Mouse (Mus musculus) embryonic facial prominence, embryonic 13.5 days (tissue): Measurements from ENCODE around the gene Cdk13. TPM values are rescaled to one million over a fixed set of nuclear protein-coding genes. Genes with fewer than 3 reads are reported as not detected.

Source experiments
- ATAC-seq: fragments of 200-750 bp; cut with Nextera tagmentation; 2 replicates; pipeline ENCODE4 v1.8.0; 2017; ENCODE audit warnings: low read depth; ENCODE audit not compliant: insufficient number of reproducible peaks, insufficient read depth, low FRiP score, low TSS enrichment
- H3K27ac ChIP-seq: fragments of 300-500 bp; sonication (generic); 2 replicates; pipeline ENCODE4 v1.5.1; 2015; ENCODE audit warnings: moderate library complexity, mild to moderate bottlenecking, inconsistent platforms
- H3K27me3 ChIP-seq: fragments of 300-500 bp; sonication (generic); 2 replicates; pipeline ENCODE4 v1.6.1; 2015; ENCODE audit warnings: mild to moderate bottlenecking, inconsistent platforms
- H3K36me3 ChIP-seq: fragments of 300-500 bp; sonication (generic); 2 replicates; pipeline ENCODE4 v1.6.1; 2015; ENCODE audit warnings: mild to moderate bottlenecking, inconsistent platforms
- H3K4me1 ChIP-seq: fragments of 300-500 bp; sonication (generic); 2 replicates; pipeline ENCODE4 v1.6.1; 2015; ENCODE audit warnings: inconsistent platforms
- H3K4me2 ChIP-seq: fragments of 300-500 bp; sonication (generic); 2 replicates; pipeline ENCODE4 v1.6.1; 2015; ENCODE audit warnings: moderate library complexity, mild to moderate bottlenecking, inconsistent platforms
- H3K4me3 ChIP-seq: fragments of 300-500 bp; sonication (generic); 2 replicates; pipeline ENCODE4 v1.5.1; 2015; ENCODE audit warnings: mild to moderate bottlenecking, inconsistent platforms
- H3K9ac ChIP-seq: fragments of 300-500 bp; sonication (generic); 2 replicates; pipeline ENCODE4 v1.6.1; 2015; ENCODE audit warnings: mild to moderate bottlenecking, inconsistent platforms
- H3K9me3 ChIP-seq: fragments of 300-500 bp; sonication (generic); 2 replicates; pipeline ENCODE4 v1.6.1; 2016; ENCODE audit warnings: inconsistent platforms
- WGBS: fragments of 180-500 bp; shearing (Covaris S2); methylation state at CpG from one replicate; pipeline ENCODE4 v1.1.7; 2015; ENCODE audit warnings: mixed read lengths; 5-methylcytosine and 5-hydroxymethylcytosine counted together
- polyA plus RNA-seq: library from polyadenylated mRNA; unstranded; fragments of >200 nt; fragmentation: Nextera tagmentation; extraction: Ambion mirVana; gene quantifications from 2 replicates; pipeline ENCODE4 v1.2.1, GENCODE M21; 2015

Cdk13 gene
- polyA plus RNA-seq, 1 experiment from 2014 or later: 18.6 TPM

DNA sequence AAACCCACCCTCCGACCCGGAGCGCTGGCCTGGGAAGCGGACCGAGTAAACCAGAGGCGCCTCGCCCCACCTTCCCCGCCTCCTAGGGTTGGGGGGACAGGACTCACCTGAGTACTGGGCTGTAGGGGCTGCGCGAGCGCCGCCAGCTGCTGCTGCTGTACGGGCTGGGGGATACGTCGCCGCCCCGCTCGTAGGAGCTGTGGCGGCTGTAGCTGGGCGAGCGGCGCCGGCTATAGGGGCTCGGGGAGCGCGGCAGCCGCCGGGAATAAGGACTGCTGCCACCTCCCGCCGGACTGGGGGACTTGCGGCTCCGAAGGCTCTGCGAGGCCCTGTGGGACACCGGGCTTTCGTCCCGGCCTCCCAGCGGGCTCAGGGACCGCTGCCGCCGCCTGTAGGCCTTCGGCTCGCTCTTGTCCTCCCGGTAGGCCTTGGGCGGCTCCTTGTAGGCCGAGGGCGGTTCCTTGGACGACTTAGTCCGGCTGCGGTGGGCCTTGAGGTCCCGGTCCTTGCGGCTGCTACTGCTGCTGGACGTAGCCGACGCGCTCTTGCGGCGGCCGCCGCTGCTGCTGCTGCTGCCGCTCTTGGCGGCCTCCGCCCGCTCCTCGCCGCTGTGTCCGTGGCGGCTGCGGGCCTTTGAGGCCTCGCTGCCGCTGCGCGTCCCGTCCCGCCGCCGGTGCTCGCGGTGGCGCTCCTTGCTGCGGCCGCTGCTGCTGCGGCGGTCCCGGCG, 1.4 kb downstream of the Cdk13 start:
- Histone ChIP-seq H3K27ac (peak overlapping the region; percentile 98), H3K36me3 (no peaks in the 10 kb centered on the region), H3K4me2 (peak overlapping the region; percentile 87), H3K27me3 (no peaks in the 10 kb centered on the region), H3K9me3 (no peaks in the 10 kb centered on the region), H3K9ac (peak overlapping the region; percentile 98), H3K4me1 (0 out of 2 replicates have a peak, but pooled peaks cover 7% of the 10 kb centered on the region), H3K4me3 (peak overlapping the region; percentile 99)
- WGBS: under 1% methylated on average over 83 of the region's 85 CpGs
- ATAC-seq: peak; percentile 23

DNA sequence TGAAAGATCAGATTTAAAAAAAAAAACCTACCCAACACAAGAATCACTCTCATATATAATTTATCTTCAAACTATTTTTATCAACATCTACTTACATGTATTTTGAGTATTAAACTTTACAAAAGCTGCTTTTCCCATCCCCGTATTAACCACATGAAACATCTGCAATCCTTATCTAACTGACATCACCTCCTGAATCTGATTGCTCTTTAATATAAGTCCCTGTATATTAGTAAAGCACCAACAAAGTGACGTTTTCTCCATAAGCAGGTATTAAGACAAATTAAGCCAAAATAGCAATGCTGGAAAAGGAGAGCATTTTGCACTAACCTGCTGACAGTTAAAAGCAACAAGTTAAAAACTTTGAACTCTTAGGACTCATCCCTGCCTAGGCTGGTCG, 2.0 kb downstream of the Cdk13 start:
- Histone ChIP-seq H3K27ac (peak overlapping the region; percentile 98), H3K9ac (peak overlapping the region; percentile 98), H3K4me2 (peak overlapping the region; percentile 87), H3K4me3 (peak overlapping the region; percentile 99), H3K9me3 (no peaks in the 10 kb centered on the region), H3K36me3 (no peaks in the 10 kb centered on the region), H3K27me3 (no peaks in the 10 kb centered on the region), H3K4me1 (0 out of 2 replicates have a peak, but pooled peaks cover 7% of the 10 kb centered on the region)
- ATAC-seq: no peak
- WGBS: 8% methylated on average over 3 of the region's 3 CpGs

DNA sequence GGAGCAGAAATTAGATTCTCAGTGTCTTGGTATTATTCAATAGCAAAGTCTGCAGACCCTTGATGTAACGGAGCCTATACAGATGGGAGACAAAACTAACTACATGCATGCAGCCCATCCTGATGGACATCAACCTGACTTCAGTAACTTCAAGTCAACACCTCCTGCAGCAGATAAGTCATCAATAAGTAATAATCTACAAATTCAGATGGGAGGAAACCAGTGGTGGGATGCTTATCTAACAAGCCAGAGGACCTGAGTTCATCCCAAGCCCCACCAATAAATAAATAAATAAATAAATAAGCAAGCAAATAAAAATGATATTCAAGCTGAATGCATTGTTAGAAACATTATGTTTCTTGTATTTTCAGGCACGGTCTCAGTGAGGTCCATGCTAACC, 5.2 kb downstream of the Cdk13 start:
- WGBS: 81% methylated on average over 2 of the region's 2 CpGs
- no peaks in the 10 kb centered on the region for H3K27me3 ChIP-seq
- H3K9me3 ChIP-seq: no peaks in the 10 kb centered on the region
- no peak for ATAC-seq
- no peak overlapping the region for H3K9ac ChIP-seq
- H3K36me3 ChIP-seq: 0 out of 2 replicates have a peak, but pooled peaks cover 4% of the 10 kb centered on the region
- no peak overlapping the region for H3K27ac ChIP-seq
- H3K4me2 ChIP-seq: no peak overlapping the region
- no peak overlapping the region for H3K4me3 ChIP-seq
- 0 out of 2 replicates have a peak, but pooled peaks cover 7% of the 10 kb centered on the region for H3K4me1 ChIP-seq

DNA sequence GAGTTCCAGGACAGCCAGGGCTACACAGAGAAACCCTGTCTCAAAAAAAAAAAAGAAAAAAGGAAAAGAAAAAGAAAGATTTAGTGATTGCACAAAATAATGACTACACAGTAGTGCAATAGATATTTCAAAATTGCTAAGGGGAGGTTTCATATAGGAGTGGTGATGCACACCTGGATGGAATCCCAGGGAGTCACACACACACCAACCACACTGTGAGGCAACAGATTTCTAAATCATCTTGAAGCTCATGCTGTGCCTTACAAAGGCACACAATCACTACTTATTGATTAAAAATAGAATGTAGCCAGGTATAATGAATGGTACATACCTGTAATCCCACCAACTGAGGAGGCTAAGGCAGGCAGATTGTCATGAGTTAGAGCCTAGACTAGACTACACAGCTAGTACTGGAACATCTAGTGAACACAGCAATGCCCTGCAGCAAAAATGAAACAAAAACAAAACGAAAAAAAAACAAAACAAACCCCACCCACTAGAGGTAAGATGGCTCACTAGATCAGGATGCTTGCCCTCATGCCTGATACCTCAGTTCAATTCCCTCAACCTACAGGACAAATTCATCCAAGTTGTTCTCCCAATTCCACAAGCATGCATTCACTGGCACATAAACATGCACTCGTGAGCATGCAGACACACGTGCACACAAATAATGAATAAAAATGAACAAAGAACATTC, 9.0 kb downstream of the Cdk13 start:
- Histone ChIP-seq H3K4me3 (no peak overlapping the region), H3K9me3 (no peaks in the 10 kb centered on the region), H3K27me3 (no peaks in the 10 kb centered on the region), H3K4me1 (0 out of 2 replicates have a peak, but pooled peaks cover 3% of the 10 kb centered on the region), H3K4me2 (no peak overlapping the region), H3K27ac (no peak overlapping the region), H3K36me3 (0 out of 2 replicates have a peak, but pooled peaks cover 4% of the 10 kb centered on the region), H3K9ac (no peak overlapping the region)
- no peak for ATAC-seq
- WGBS: 87% methylated on average over 3 of the region's 3 CpGs

DNA sequence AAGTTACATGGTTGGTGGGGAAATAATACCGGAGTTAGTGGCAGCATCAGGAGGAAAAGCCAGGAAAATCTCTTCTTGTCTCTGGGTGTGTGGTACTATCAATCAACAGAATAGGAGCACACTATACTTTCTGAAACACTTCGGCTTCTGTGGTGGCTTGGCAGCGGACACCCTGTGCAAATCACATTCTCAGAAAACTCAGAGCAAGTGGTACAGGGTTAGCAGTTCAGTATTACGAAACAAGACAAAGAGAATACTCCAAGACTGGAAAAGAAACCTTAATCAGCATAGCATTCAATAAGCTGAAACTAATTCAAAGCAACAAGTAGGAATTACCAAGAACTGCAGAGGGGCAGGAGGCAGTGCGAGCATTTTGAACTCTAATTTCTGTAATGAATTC, 21.3 kb downstream of the Cdk13 start:
- H3K4me2 ChIP-seq: no peak overlapping the region
- H3K9me3 ChIP-seq: no peaks in the 10 kb centered on the region
- H3K4me3 ChIP-seq: no peak overlapping the region
- WGBS: 73% methylated on average over 5 of the region's 5 CpGs
- no peak overlapping the region for H3K27ac ChIP-seq
- no peak overlapping the region for H3K9ac ChIP-seq
- ATAC-seq: no peak
- H3K36me3 ChIP-seq: no peaks in the 10 kb centered on the region
- peaks cover 6% of the 10 kb centered on the region; the same call in 1 of the 2 replicates for H3K4me1 ChIP-seq
- H3K27me3 ChIP-seq: no peaks in the 10 kb centered on the region

DNA sequence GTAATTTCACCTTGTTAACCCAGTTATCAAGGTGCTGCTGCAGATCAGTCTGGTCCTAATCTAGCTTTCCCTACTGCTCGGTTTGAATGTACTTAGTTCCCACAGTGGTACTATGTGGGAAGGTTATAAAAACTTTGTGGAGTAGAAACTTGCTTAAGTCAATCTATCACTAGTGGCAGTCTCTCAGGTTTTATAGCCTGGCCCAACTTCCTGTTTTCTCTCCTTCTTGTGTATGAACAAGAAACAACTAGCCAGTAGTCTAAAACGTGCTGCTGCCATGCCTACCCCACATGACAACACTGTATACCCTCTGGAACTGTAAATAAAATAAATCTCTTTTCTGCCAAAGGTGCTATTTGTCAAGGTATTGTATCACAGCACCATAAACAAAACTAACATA, 25.0 kb downstream of the Cdk13 start:
- no peak for ATAC-seq
- Histone ChIP-seq H3K9me3 (no peaks in the 10 kb centered on the region; the same call in 1 of the 2 replicates), H3K9ac (no peak overlapping the region), H3K4me1 (peaks cover 6% of the 10 kb centered on the region; the same call in 1 of the 2 replicates), H3K36me3 (peaks cover 6% of the 10 kb centered on the region; the same call in 1 of the 2 replicates), H3K27me3 (no peaks in the 10 kb centered on the region), H3K4me3 (no peak overlapping the region), H3K27ac (no peak overlapping the region), H3K4me2 (no peak overlapping the region)
- WGBS: 94% methylated on average over 2 of the region's 2 CpGs

DNA sequence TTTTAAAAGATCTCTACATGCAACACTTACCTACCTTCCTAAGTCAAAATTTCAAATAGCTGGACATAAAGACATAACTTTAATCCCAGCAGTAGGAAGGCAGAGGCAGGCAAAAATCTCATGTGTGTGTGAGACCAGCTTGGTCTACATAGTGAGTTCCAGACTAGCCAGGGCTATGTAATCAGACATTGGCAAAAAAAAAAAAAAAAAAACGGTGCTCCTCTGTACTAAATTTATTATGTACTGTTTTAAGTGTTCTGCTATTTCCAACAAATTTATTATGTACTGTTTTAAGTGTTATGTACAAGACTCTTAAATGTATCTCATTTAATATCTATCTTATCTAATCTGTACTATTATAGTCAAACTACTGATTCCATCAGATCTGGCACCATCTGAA, 28.6 kb downstream of the Cdk13 start:
- H3K27me3 ChIP-seq: no peaks in the 10 kb centered on the region
- no peak overlapping the region for H3K4me3 ChIP-seq
- H3K4me2 ChIP-seq: no peak overlapping the region
- H3K9me3 ChIP-seq: no peaks in the 10 kb centered on the region; the same call in 1 of the 2 replicates
- H3K27ac ChIP-seq: no peak overlapping the region
- H3K9ac ChIP-seq: no peak overlapping the region
- no peaks in the 10 kb centered on the region for H3K4me1 ChIP-seq
- H3K36me3 ChIP-seq: peaks cover 15% of the 10 kb centered on the region
- 83% methylated on average over 1 of the region's 1 CpGs for WGBS
- ATAC-seq: no peak

DNA sequence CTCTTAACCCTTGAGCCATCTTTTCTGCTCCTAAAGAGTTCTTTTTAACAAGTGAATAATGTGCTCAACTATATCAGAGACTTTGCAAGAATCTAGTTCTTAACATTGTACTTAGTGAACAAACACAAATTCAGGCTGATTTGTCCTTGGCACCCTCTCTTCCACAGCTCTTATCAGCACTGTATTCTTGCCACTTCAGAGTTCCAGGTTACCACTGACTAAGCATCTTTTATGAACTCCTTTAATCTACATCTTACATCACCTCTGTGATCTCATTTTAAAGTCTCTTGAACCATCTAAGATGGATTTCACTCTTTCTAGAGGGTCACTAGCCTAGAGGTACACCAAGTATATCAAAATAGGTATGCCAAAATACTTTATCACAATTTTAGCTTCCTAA, 29.5 kb downstream of the Cdk13 start:
- Histone ChIP-seq H3K4me1 (no peaks in the 10 kb centered on the region), H3K4me3 (no peak overlapping the region), H3K4me2 (no peak overlapping the region), H3K36me3 (peaks cover 15% of the 10 kb centered on the region), H3K9ac (no peak overlapping the region), H3K9me3 (no peaks in the 10 kb centered on the region; the same call in 1 of the 2 replicates), H3K27ac (no peak overlapping the region), H3K27me3 (no peaks in the 10 kb centered on the region)
- ATAC-seq: no peak

DNA sequence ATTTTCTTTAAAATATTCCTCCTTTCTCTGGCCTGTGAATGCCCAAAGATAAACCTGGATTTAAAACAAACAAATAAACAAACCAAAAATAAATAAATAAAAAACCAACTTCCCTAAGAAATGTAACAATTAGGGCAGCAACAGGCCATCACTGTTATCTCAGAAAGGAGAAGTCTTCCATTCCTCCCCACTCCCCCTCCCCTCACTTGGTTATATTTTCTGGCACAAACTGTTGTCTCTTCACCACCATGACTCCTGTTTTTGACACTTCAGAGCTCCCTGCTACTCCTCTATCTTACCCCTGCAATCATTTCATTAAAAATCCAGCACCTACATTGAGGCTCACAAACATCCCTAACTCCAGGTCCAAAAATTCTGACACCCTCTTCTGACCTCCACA, 31.8 kb downstream of the Cdk13 start:
- Histone ChIP-seq H3K27ac (no peak overlapping the region), H3K9me3 (no peaks in the 10 kb centered on the region), H3K9ac (no peak overlapping the region), H3K4me2 (no peak overlapping the region), H3K36me3 (peaks cover 11% of the 10 kb centered on the region), H3K27me3 (no peaks in the 10 kb centered on the region), H3K4me3 (no peak overlapping the region), H3K4me1 (no peaks in the 10 kb centered on the region)
- ATAC-seq: no peak

DNA sequence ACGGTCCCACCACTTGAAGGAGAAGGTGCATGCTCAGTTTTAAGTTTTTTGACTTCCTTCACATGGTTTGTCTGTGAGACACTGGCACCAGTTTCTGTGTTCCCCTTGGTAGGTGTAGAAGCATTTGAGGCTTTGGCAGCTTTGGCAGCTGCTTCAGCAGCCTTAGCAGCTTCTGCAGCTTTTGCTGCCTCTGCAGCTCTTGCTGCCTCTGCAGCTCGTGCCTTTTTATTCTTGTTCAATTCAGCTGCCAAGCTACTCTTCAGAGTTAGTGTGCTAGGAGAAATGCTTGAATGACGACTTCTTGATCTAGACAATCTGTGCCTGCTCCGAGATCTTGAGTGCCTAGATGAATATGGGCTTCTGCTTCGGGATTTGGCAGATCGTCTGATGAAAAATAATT, 32.3 kb downstream of the Cdk13 start:
- Histone ChIP-seq H3K4me2 (no peak overlapping the region), H3K27me3 (no peaks in the 10 kb centered on the region), H3K4me3 (no peak overlapping the region), H3K27ac (no peak overlapping the region), H3K9me3 (no peaks in the 10 kb centered on the region), H3K4me1 (no peaks in the 10 kb centered on the region), H3K36me3 (peaks cover 9% of the 10 kb centered on the region), H3K9ac (no peak overlapping the region)
- ATAC-seq: no peak
- WGBS: 80% methylated on average over 6 of the region's 6 CpGs

DNA sequence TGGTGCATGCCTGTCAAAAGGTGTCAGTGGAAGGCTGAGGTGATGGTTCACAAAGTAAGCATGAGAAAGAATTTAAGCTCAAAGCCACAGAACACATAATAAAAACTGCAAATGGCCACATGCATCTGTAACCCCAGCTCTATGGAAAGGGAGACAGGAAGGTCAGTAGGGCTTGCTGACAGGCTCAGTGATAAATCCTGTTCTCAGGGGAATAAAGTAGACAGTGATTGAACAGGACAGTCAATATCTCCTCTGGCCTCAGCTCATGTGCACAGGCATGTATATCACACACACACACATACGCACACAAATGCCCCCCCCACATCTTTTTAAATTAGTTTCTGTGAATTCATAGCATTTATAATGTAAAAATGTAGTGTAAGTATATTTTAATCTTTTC, 42.5 kb downstream of the Cdk13 start:
- H3K9me3 ChIP-seq: no peaks in the 10 kb centered on the region
- H3K27ac ChIP-seq: no peak overlapping the region
- H3K9ac ChIP-seq: no peak overlapping the region
- no peak overlapping the region for H3K4me3 ChIP-seq
- no peaks in the 10 kb centered on the region for H3K4me1 ChIP-seq
- H3K27me3 ChIP-seq: no peaks in the 10 kb centered on the region
- no peak overlapping the region for H3K4me2 ChIP-seq
- WGBS: 95% methylated on average over 1 of the region's 1 CpGs
- peaks cover 20% of the 10 kb centered on the region for H3K36me3 ChIP-seq
- ATAC-seq: no peak

DNA sequence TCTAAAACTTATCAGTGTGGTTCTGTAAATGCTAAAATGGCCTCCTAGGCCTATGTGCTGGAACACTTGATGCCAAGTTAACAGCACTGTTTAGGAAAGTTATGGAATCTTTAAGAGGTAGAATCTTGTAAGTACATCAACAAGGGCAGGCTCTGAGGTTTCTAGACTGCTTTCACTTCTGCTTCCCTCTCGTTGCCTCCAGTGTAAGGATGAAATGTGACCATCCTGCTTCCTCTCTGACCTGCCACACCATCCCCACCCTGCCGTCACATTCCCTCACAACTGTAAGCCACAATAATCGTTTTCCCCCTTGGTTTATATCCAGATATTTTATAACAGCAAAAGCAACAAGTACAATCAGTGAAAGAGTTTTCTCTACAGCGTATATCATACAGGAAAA, 49.9 kb downstream of the Cdk13 start:
- H3K4me3 ChIP-seq: no peak overlapping the region
- WGBS: 75% methylated on average over 4 of the region's 4 CpGs
- no peak overlapping the region for H3K27ac ChIP-seq
- H3K27me3 ChIP-seq: no peaks in the 10 kb centered on the region
- no peak for ATAC-seq
- no peaks in the 10 kb centered on the region for H3K4me1 ChIP-seq
- H3K4me2 ChIP-seq: no peak overlapping the region
- no peak overlapping the region for H3K9ac ChIP-seq
- H3K9me3 ChIP-seq: no peaks in the 10 kb centered on the region
- H3K36me3 ChIP-seq: peaks cover 12% of the 10 kb centered on the region; the same call in 1 of the 2 replicates
